Mouse (Mus musculus) B cell, adult 2 months (primary cell): Measurements from ENCODE around the gene Dnase2a.
"Not testable (repeated sequence)": the region's sequence is repeated elsewhere in the genome, so short reads cannot be mapped to it uniquely, and the experiment has no call there.

Experiments used
- DNase-seq, 2 experiments: peaks; one replicate each; pipeline ENCODE4 v3.0.0; 2022

The Dnase2a gene

DNA sequence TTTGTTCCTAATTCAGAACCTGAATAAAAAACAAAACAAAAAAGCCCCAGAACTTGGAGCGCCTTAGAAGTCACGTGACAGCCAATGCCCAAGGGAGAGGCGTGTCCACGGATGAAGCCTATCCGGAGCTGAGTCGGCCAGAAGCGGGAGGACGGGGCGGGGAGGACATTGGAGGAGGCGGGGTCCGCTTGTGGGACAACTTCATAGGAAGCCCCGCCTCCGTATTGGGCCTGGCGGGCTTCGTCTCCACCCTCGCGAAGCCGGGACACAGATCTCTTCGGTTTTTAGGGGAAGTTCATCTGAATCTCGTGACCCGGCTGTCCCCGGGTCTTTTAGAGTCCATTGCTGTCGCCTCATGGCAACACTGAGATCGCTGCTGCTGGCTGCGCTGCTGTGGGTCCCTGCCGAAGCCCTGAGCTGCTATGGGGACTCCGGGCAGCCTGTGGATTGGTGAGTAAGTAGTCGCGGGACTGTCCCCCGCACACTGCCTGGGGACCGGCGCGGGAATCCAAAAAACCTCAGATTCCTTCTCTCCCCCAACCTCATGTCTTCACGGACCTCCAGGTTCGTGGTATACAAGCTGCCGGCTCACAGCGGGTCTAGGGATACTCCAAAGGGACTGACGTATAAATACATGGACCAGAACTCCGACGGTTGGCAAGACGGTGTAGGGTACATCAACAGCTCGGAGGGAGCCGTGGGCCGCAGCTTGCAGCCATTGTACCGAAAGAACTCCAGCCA, at the start of gene Dnase2a:
TSS of gene Dnase2a (plus strand) at position 140 of the 741 bp plus-strand sequence.
- peak; percentile 98 to 99 for DNase-seq

DNA sequence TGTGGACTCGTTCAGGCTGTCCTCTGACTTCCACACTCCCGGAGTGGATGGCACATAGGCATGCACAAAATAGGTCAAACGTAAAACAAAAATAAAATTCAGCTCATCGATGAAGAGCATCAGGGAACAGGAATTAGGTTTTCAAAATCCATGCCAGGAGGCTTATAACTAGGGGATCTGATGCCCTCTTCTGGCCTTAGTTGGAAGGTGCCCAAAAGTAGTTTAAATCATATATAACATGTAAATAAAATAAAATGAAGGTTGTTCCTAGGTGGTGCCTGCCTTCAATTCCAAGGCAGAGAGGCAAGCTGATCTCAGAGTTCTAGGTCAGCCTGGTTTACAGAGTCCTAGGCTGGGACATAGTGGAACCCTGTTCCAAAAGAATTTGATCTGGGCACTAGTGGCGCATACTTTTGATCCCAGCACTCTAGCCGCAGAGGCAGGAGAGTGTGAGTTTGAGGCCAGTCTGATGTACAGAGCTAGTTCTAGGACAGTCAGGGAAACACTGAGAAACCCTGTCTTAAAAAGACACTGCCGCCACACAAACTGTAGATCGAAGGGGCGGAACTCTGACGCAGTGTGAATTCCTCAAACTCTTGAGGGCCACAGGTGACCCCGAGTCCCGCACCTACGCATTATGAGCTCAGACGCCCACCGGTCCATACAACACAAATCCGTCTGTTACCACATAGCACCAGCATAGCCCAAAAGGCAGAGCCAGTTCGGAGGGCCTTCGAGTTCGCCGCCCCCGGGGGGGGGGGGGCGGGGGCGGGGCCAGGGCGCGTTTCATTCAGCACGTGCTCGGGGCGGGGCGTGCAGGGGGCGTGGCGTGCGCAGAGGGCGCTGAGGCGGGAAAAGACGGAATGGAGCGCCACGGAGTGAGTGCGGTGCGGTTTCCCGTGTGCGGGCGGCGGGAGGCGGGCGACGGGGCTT, 36.7 kb upstream of the Dnase2a start, which contains the start of gene Syce2:
TSS of gene Syce2 (plus strand) at position 736 of the 933 bp plus-strand sequence.
- peak; percentile 95 to 96 for DNase-seq

DNA sequence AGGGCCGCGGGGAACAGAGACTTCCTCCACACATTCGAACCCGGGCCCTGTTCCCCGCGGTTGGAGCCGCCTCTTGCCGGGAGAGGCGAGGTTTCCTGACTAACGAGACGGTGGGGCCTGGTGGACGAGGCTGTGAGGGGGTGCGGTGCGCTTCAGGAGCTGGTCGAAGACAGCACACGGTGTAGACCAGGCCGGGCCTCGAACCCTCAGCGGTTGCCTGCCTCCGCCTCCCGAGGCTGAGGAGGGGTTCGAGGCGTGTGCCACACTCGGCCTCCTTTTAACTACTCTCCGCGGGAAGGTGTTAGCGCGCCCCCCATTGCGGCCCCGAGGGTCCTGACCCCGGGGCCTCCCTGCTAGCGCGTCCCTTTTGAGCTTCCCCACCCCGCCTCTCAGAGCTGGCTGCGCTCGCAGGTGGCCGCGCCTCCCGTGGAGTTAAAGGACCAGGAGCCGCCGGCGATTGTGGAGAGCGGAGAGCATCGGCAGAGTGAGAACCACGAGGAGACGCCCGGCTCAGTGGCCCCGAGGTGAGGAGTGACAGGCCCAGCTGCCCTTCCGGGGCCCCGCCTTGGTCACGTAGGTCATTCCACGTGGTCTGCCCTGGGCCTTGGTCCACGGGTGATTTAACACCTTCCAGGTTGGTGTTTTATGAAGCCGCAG, 35.9 kb upstream of the Dnase2a start:
- peak; percentile 40 to 45 for DNase-seq

DNA sequence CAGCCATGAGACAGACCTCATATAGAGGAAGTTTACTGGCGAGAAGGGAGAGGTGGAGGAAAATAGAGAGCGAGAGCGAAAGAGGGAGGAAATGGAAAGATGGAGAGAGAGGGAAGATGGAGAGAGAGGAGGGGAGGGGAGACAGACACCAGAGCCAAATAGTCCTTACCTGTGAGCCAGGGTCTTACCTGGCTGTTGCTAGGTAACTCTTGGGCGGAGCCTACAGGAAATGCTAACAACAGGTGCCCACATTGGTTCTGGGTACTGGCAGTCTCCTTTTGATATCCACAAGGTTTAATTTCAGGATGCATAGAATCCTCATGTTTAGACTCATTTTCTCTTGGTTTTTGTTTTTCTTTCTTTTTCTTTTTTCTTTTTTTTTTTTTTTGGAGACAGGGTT, 35.3 kb upstream of the Dnase2a start:
- DNase-seq, result no peak

DNA sequence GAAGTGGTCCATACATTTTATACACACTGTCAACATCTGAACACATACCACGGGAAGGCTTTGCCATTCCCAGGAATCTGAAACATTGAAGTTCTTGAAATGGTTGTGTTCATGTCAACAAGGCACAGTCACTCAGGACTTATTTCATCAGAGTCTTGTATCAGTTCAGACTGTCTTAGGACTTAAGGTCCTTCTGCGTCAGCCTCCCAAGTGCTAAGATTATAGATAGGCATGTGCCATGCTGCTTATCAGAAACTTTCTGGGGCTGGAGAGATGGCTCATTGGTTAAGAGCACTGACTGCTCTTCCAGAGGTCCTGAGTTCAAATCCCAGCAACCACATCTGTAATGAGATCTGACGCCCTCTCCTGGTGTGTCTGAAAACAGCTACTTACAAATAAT, 34.0 kb upstream of the Dnase2a start:
- DNase-seq, result no peak

DNA sequence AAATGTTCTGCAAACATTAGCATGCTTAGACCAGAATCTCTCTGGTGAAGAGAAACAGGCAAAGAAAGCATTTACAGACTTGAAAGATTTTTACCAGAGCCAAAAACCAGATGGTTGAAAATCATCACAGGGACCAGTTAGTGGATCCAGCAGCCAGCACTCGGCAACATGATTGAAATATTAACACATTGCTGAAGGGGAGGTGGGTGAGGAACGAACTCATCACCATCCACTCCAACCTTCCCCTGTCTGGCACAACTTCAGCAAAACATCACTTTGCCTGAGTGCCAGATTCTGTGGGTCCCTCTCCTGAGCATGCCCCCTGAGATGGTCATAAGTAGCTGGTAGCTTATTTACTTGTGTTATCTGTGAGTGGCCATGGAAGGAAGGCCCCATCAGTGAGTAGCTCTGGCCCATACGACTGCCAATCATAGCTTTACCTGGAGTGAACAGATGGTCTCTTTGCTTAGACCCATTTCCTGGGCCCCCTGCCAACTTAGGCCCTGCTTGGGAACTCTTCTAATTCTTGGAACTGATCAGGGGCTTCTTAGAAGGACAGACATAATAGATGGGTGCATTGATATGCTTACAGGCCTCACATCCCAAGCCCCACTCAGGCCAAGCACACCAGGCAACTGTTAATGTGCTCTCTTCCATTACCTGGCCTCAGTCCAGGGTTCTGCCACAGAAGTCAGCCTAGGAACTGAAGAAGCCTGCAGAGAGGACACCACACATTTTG, 30.9 kb upstream of the Dnase2a start:
- DNase-seq, result no peak

DNA sequence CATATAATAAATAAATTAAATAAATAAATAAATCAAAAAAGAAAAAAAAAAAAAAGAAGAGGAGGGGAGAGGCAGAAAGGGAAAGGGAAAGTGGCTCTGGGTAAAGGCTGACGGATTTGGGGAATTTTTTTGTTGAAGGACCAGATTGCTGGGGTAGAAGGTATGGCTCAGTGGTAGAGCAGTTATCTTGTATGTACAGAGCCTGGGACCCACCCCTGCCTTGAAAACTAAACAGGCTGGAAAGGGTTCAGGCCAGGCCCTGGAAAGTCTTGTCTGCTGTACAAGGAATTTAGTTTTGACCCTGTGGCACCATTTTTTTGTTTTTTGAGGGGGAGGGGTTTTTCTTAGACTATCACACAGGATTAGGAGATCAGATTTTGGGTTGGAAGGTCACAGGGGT, 29.4 kb upstream of the Dnase2a start:
- DNase-seq, result no peak

DNA sequence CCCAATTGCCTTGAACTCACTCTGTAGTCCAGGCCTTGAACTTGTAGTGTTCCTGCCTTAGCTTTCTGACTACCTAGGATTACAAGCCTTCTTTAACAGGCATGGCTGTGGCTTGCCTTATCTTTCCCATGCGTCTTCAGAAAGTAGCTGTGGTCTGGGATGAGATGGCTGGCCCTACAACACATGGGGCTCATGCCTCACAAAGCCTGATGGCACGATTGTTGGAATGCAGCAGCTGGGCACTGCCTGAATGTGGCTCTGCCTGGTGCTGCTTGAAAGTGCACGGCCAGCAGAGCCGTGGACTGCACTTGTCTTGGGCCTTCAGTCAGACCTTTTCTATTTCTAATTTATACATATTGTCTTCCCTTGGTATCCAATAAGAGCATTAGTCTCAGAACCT, 23.6 kb upstream of the Dnase2a start:
- no peak for DNase-seq

DNA sequence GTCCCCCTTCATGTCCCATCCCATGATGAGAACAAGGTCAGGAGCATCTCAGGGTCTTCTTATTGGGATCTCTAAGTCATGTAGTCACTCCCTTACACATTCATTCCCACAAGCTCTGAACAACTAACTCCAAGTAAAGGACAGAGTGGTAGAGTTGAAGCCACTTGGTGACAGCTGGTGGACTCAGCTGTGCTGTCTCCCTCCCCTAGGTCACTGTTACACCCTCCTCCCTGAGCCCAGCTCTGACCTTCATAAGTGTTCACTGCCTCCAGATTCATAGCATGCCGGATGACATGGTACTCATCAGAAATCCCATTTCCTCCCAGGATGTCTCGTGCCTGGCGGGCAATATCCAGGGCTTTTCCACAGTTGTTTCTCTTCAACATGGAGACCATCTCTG, 20.1 kb upstream of the Dnase2a start:
- no peak for DNase-seq

DNA sequence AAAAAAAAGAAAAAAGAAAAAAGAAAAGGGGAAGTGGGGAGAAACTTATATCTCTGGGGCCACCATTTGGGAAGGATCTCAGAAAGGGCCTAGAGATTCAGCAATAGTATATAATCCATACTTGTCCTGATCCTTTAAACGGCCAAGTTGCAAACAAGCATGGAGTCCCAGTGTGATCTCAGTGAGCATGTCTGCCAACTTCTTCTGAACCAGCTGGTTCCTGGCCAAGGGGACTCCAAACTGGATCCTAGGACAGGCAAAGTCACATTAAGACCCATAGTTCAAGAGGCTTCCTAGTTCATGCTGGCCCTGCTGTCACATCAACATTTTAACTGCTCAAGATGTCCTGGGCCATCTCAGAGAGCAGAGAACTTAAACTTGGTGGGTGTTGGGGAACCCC, 19.2 kb upstream of the Dnase2a start:
- no peak for DNase-seq

DNA sequence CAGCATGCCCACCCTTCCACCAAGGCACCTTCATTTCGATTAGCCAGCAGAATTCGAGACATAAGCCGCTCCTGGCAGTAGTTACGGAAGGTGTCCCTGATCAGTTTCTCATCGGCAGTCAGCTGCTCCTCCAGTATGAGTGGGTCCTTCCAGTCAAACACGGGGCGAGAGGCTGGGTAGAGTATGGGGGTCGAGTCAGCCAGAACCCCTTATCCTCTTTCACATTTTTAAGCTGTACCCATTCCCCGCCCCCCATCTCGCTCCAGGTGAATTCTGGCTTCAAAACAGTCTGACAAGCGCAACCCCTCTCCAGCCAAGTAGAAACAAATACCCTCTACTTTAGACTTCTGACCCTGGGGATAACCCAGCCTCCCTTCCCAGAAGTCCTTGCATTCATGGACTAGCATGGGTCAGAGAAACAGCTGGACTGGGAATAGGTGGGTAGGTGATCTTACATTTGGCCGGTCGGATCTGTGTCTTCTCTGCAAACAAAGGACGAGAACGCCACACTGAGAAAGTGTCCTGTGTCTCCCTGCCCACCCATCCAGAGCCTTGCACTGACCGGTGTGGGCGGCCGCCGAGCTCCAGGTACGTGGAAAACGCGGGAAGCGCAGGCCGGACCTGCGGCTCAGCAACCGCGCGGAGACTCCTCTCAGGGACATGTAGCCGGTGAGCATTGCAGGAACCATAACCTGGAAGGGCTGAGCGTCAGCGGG, 15.2 kb upstream of the Dnase2a start:
- no peak for DNase-seq

DNA sequence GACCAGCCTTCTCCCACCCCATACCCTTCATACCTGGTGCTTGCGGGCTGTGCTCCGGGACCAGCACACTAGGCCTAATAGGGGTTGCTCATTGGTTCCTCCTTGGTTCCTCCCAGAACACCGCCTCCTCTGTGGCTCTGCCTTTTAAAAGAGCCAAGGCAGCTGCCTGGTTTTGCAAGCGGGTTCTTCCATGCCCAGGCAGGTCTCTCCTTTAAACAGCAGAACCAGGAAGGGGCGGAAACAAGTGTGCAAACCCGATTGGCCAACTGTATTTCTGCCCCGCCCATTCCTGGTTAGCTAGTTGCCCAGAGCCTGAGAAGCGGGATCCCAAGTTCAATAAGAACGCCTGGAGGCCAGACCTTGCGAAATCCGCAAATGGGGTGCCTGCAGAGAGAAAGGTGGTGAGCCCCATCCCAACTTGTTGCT, 14.6 kb upstream of the Dnase2a start, which contains the start of gene Gcdh:
TSS of gene Gcdh (minus strand) at position 213 of the 426 bp plus-strand sequence.
- peak; percentile 78 to 80 for DNase-seq

DNA sequence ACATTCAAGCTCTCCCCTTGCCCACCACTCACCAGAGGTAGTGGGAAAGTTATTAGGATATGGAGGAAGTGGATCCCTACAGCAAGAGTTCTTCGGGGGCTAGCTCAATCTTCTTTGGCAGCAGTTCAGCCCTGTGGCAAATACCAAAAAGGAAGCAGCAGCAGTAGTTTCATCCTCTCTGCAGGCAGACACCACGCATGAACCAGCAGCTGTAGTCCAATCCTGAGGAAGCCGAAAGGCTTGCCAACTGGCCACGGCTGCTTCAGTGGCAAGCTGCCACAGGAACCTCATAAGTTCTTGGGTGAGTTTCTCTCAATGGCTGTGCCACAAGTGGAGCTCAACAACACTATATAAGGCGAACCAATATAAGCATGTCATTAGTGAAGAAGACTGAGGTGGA, 12.4 kb upstream of the Dnase2a start:
- DNase-seq, result no peak

DNA sequence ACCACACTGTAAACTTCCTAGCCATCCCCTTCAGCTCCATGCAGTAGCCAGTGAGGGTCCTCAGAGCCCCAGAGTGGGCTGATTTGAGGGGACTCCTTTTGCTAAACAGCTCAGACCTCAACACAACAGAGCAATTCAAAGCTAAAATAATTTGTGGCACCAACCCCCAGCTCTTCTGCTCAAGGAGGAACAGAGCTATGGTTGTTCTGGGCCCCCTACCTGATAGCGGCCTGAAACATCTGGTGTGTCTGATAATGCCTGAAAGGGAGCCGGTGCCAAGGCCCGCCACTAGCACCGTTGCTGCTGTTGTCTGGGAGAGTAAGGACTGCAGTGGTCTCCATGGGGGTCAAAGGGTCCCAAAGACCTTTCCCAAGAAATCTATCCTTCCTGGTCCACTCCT, 7.3 kb upstream of the Dnase2a start:
- DNase-seq, result no peak

DNA sequence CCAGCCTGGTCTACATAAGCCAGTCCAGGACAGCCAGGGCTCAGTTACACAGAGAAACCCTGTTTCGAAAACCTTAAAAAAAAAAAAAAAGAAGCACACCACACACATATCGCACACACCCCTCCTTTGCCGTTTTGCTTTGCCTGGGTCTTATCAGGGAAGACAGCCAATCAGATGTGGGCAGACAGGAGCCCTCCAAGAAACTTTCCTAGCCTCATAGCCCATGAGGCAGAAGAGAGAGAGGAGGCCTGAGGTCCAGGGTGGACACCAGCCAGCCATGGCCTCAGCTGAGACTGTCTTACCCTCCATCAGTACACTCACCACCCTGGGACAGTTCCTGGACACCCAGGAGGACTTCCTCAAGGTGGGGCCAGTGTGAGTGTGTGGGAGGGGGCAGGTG, 6.6 kb upstream of the Dnase2a start, which contains the start of gene Klf1:
TSS of gene Klf1 (plus strand) at position 177 of the 400 bp plus-strand sequence.
- no peak for DNase-seq

DNA sequence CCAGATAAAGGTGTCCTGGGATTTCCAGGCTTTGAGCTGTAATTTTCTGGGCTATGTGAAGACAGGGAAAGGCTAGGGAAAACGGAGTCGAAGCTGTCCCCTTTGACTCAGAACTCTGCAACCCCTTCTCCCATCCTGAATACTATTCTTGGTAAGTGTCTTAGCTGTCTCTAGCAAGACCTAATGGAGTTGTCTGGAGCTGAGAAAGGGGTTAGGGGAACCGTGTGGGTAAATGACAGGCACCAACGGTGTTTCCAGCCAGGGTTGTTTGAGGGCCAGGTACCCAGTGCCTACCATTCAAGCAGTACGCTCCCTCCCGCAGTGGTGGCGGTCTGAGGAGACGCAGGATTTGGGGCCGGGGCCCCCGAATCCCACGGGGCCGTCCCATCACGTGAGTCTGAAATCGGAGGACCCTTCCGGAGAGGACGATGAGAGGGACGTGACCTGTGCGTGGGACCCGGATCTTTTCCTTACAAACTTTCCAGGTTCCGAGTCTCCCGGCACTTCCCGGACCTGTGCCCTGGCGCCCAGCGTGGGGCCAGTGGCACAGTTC, 5.9 kb upstream of the Dnase2a start:
- DNase-seq, result peak in 1 of 2 experiments; percentile 18

DNA sequence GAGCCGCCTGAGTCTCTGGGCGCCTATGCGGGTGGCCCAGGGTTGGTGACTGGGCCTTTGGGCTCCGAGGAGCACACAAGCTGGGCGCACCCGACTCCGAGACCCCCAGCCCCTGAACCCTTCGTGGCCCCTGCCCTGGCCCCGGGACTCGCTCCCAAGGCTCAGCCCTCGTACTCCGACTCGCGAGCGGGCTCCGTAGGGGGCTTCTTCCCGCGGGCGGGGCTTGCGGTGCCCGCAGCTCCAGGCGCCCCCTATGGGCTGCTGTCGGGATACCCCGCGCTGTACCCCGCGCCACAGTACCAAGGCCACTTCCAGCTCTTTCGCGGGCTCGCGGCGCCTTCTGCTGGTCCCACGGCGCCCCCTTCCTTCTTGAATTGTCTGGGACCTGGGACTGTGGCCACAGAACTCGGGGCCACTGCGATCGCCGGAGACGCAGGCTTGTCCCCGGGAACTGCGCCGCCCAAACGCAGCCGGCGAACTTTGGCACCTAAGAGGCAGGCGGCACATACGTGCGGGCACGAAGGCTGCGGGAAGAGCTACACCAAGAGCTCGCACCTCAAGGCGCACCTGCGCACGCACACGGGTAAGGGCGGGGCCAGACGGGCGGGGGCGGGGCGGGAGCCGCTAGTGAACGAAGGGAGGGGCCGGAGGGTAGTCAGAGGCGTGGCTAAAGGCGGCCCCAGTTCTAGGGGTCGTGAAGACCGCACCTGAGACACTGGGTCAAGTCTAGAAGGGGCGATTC, 5.3 kb upstream of the Dnase2a start:
- peak; percentile 96 for DNase-seq

DNA sequence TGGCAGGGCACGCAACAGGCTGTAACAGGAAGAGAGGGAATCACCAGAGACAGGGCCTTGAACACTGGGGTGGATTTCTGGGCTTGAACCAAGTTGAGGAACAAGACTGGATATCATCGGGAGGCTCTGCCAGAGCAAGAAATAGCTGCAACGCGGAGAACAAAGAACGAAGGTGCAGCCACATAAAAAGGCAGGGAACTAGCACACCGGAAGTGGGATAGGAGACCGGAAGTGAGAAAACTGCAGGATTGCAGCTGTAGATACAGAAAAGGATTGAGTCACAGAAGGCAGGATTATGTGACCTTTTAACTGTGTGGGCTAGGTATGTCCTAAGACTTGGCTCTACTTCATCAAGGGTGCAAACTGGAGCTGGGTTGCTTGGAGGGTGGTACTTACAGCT, 4.0 kb upstream of the Dnase2a start:
- DNase-seq, result no peak

DNA sequence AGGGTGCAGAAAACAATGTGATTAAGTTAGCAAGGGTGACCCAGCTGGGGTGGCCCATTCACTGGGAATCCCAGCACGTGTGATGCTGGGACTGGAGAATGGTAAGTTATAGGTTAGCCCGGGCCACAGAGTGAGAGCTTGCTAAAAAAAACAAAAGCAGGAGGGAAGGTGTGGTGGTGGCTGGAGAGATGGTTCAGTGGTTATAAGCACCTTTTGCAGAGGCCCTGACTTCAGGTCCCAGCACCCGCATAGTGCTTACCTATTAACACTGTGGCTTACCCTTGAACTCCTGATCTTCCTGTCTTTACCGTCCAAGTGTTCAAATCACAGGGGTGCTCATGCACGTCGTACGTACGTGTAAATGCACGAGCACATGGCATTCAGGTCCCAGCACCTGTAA, 1.3 kb upstream of the Dnase2a start:
- DNase-seq, result no peak

DNA sequence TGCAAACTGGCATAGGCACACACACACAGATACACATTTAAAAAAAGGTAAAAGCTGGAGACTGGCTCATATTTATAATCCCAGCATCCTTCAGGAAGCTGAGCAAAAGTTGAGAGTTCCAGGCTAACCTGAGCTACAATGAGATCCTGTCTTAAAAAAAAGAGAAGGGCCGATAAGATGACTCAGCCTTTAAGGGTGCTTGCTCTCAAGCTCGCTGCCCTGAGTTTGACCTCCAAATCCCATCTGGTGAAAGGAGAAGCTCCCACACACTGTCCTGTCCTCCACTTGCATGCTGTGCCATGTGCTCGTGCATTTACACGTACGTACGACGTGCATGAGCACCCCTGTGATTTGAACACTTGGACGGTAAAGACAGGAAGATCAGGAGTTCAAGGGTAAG, 867 bp upstream of the Dnase2a start:
- DNase-seq, result no peak

DNA sequence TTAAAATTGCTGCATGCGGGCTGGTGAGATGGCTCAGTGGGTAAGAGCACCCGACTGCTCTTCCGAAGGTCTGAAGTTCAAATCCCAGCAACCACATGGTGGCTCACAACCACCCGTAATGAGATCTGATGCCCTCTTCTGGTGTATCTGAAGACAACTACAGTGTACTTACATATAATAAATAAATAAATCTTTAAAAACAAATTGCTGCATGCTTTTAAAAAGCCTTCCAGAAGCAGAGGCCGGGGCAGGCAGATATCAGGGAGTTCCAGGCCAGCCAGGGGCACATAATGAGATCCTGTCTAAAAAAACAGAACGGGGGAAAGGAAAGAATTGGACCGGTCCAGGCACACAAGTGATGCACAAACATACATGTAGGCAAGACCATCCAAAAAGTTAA, 381 bp upstream of the Dnase2a start:
- DNase-seq, result not testable (repeated sequence)
